Mouse (Mus musculus) left cerebral cortex, postnatal 14 days (tissue): ENCODE results near the gene Ptges3. TPM values are rescaled to one million over a fixed set of nuclear protein-coding genes. Genes with fewer than 3 reads are reported as not detected.
A peak's percentile ranks its signal among the peaks of the same experiment; 100 is the strongest.

Source experiments
- DNase-seq, 2 experiments: peaks; one replicate each; pipeline ENCODE4 v3.0.0; 2021 to 2022; ENCODE audit warnings: low spot score in 2 of 2, mixed read lengths in 1 of 2
- intact Hi-C: fragments of 180-260 bp; cut with DNase I; formaldehyde crosslinking; loops from one replicate; pipeline ENCODE4 v1.15.1; 2025
- long read RNA-seq, 2 experiments: library from polyadenylated mRNA; stranded (forward); transcript quantifications; one replicate each; pipeline ENCODE4 v2.0.0; 2021
- total RNA-seq, 2 experiments: library from RNA; stranded (reverse); gene quantifications; 2 replicates each; pipeline ENCODE4 v1.2.3; 2021

Gene Ptges3
- 100 to 1,000 TPM; 131 to 134 TPM for total RNA-seq
- long read RNA-seq, experiment 1, transcript Ptges3-201 (8 exons, 2,000 nt) = major isoform, 164 of 175 reads
- long read RNA-seq, experiment 1, partial matches to known transcripts = 1 of 175 reads
- long read RNA-seq, experiment 1, other reads (novel, unspliced or antisense) = 10 of 175 reads
- long read RNA-seq, experiment 2, transcript Ptges3-201 (8 exons, 2,000 nt) = major isoform, 121 of 126 reads
- long read RNA-seq, experiment 2, partial matches to known transcripts = 1 of 126 reads
- long read RNA-seq, experiment 2, other reads (novel, unspliced or antisense) = 4 of 126 reads

DNA sequence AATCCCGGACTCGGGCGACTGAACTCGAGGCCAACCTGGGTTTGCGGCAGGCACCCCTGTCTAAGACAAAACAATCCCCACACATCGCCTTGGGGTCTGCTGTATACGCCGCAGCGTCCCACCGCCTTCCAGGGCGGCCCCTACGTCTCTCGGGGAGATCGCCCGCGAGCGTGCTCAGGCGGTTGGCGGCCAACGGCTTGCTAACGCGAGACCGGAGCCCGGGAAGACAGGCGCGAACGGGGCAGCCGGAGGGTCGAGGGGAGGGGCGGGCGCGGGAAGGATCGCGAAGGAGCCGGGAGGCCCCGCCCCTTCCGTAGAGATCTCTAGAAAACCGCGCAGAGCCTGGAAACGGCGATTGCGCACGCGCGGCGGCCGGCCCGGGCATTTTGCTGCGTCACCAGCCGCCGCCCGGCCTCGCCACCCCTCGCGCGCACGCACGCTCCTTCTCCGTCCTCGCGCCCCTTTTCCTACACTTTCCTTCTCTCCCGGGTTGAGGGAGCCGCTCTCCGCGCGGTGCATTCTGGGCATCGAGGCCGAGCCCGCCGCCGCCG is at the start of gene Ptges3:
Gene Ptges3 (plus strand): TSS at position 354 of the 551 bp plus-strand sequence.
- peak; percentile 99 for DNase-seq
- intact Hi-C loops = no loop called here

DNA sequence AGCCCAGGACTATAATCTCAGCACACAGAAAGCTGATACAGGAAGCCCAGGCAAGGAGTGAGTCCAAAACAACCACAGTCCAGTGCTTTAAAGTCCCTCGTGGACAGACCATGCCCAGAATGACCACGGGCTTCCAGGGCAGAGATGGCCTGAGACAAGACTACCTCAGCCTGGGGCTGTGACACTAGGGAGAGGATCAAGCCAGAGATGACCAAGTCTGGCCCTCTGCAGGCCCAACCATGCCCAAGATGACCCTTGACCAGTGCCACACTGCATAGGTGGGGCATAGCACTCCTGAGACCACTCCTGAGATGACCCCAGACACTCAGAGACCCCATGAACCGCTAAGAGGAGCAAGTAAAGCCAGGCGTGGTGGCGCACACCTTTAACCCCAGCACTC is 49.0 kb upstream of the Ptges3 start:
- DNase-seq = no peak
- intact Hi-C loops = loop anchor here (5.0 to 10.0 kb wide), 3 partner anchors 52 to 335 kb away; partner anchors contain the start of gene Zbtb39

DNA sequence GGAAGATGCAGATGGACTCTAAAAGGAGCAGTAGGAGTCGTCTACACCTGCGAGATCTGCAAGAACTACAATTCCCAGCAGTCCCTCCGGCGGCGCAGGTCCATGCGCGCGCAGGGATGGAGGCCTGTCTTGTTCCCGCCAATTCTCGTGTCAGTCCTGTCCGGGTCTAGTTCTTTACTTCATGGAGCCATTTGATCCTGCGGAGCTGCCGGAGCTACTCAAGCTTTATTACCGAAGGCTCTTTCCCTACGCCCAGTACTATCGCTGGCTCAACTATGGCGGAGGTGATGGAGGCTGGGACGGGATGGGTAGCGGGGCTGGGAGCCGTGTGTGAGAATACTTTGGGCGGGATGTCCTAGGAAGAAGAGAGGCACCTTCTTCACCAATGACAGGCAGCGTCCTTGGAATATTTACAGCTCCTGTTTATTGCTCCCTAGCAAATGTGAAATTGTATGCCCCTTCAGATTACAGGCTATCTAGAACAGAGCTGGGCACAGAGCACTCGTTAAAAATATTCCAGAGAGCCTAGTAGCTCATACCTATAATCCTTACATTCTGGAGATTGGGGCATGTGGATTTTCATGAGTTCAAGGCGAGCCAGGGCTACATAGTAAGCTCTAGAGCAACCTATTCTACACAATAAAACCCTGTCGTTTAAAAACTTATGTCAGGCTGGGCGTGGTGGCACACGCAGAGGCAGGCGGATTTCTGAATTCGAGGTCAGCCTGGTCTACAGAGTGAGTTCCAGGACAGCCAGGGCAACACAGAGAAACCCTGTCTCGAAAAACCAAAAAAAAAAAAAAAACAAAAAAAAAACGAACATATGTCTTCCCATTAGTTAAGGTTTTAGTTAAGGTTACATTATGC is 43.5 kb upstream of the Ptges3 start, which contains the start of gene Prim1:
Gene Prim1 (plus strand): TSS at position 101 of the 867 bp plus-strand sequence.
- intact Hi-C loops = no loop called here
- peak; percentile 68 to 80 for DNase-seq

DNA sequence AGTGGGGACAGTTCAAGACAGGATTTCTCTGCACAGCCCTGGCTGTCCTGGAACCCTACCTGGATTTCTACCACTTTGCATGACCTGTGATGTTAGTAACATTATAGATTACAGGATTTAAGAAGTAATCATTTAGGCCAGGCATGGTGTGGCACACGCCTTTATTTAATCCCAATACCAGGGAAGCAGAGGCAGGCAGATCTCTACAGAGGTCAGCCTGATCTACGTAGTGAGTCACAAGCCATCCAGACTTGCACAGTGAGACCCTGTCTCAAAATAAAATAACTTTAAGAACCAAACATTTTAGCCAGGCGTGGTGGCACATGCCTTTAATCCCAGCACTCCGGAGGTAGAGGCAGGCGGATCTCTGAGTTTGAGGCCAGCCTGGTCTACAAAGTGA is 36.6 kb upstream of the Ptges3 start:
- DNase-seq = no peak
- intact Hi-C loops = no loop called here

DNA sequence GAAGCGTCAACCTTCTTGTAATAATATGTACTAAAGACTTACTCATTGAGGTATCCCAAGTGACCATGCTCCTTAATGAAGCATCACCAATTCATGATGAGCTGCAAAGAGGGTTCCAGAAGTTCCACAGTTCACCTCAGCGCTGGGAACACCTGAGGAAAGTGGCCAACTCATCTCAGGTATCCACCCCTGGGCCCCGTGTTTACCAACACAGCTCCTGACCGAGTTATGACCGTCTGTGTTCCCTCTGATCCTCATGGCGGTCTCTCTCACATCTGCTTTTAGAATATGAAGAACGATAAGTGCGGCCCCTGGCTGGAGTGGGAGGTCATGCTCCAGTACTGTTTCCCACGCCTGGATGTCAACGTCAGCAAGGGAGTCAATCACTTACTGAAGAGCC is 35.3 kb upstream of the Ptges3 start:
- intact Hi-C loops = no loop called here
- DNase-seq = no peak

DNA sequence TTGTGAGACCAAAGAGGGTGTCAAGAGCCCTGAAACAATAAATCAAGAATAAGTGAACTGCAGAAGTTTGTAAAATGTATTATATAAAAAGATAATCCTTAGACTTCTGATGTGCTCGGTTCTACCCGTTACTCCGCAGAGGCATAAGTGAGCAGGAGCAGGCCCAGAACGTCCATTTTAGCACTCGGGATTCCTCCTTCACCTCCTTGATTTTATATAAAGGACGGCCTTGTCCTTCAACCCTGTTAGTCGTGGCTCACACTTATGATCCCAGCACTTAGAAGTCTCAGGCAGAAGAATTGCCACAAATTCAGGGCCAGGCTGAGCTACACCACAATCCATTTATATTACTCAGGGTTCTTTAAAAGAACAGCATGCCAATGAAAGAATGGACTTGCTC is 28.8 kb upstream of the Ptges3 start:
- DNase-seq = no peak
- intact Hi-C loops = no loop called here

DNA sequence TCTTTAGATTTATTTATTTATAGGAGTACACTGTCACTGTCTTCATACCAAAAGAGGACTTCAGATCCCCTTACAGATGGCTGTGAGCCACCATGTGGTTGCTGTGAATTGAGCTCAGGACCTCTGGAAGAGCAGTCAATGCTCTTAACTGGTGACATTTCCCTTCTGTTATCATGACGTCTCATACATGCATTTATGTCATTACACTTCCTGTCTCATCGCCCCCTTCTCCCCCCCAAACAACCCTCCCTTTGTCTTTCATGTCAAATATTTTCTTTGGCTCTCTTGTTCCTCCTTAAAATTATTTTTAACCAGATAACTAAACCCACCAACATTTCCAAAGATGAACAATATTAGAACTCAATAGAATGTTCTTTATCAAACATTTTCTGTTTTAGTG is 27.9 kb upstream of the Ptges3 start:
- DNase-seq = no peak
- intact Hi-C loops = no loop called here

DNA sequence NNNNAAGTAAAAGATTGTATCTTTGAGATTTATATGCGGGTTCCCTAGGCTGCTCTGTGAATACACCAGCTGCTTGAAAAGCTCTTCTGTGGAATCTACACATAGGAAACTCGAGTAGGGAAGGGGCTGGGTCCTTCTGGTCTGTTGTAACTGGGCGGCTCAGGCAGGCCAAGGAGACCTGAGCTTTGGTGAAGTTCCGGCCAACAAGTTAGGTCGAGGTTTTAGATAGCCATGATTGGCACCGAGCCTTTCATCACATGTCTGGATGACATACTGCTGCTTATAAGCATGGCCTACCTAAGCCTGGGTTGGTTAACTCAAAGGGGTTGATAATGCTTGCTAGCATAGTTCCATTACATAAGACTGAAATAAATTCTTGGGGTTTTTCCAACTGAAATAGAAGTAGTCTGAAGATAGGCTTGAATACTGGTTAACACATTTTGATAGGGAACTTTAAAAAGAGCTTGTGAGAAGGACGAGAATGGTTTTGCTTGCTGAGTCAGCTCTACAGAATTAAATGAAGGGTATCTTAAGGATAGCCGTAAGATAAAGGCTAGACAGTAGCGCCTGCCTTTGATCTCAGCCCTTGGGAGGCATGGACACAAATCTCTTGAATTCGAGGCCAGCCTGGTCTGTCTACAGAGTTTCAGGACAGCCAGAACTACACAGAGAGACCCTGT is 21.9 kb upstream of the Ptges3 start:
- intact Hi-C loops = no loop called here
- DNase-seq = peak; percentile 33 to 62

DNA sequence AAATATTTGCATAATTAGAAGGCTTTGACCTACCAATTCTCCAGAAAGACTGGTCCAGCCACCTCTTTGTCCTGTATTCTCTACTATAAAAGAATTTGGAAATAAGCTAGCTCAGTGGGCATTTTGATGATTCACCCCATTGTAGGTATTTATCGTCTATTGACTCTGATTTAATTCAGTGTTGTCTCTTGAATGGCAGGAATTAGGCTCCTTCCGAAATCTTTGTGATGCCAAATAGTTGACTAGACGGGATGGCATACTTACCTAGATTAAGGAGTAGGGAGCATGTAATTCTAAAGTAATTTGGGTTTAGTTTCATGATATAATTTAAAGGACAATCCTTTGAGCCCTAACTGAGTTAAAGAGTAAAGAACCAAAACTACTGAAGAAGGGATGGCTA is 20.8 kb upstream of the Ptges3 start:
- DNase-seq = no peak
- intact Hi-C loops = no loop called here

DNA sequence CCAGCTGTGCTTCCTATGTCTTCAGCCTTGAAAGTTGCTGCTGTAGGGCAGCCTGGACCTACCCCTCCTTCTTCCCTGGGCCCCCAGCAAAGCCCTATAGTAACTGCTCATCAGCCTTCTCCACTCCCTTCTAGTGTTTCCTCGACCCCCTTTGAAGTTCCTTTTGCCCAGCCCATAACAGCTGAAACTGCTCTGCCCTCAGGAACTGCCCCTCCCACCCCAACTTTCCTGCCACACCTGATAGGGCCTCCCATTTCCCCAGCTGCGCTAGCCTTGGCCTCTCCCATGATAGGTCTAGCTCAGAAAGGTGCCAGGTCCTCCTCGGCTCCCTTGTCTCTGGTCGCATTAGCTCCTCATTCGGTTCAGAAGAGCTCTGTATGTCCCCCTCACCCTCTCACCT is 19.6 kb upstream of the Ptges3 start:
- no peak for DNase-seq
- intact Hi-C loops = no loop called here

DNA sequence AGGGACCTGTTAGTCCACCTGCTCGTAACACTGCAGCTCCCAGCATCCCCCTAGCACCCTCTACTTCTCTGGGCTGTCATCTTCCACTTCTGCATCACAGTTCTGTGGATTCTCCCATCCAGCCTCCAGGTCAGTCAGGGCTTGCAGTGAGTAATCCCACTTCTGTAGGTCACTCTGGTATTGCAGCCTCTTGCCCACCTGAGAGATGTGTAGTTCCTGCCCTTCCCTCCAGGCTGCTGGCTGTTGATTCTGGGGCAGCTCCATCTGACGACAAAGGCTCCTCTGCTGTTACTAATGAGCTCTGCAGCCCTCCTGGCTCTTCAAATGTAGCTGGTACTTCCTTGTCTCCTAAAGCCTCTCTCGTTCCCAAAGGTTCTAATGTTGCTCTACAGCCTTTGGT is 18.9 kb upstream of the Ptges3 start:
- DNase-seq = no peak
- intact Hi-C loops = no loop called here

DNA sequence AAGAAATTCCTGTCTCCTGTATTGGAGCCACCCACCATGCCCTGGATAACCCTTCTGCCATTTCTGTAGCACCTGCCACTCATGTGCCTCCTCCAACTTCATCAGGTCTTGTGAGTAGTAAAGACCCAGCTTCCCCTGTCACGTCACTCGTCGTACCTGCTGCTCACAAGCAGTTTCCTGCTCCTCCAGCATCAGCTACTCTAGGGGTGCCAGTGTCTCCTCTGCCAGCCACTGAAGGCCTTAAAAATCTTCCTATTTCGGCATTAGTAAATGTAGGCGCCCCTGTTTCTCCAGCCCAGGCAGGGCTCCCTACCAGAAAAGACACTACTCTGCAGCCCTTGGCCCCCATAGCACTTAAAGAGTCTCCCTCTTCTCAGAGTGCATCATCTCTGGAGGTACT is 18.5 kb upstream of the Ptges3 start:
- no peak for DNase-seq
- intact Hi-C loops = no loop called here

DNA sequence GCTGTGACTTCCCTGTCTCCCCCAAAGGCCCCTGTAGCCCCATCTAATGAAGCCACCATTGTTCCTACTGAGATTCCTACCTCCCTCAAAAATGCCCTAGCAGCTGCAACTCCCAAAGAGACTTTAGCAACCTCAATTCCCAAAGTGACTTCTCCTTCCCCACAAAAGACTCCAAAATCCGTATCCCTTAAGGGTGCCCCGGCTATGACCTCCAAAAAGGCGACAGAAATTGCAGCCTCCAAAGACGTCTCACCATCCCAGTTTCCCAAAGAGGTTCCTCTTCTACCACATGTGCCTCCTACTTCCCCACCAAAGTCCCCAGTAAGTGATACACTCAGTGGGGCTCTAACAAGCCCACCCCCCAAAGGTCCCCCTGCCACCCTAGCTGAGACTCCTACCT is 17.1 kb upstream of the Ptges3 start:
- no peak for DNase-seq
- intact Hi-C loops = no loop called here

DNA sequence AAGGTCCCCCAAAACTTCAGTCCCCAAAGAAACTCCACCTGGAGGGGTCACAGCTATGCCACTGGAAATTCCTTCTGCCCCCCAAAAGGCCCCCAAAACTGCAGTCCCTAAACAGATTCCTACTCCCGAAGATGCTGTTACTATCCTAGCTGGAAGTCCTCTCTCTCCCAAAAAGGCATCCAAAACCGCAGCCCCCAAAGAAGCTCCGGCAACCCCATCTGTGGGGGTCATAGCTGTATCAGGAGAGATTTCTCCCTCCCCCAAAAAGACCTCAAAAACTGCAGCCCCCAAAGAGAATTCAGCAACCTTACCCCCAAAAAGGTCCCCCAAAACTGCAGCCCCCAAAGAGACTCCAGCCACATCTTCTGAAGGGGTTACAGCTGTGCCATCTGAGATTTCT is 16.3 kb upstream of the Ptges3 start:
- DNase-seq = no peak
- intact Hi-C loops = no loop called here

DNA sequence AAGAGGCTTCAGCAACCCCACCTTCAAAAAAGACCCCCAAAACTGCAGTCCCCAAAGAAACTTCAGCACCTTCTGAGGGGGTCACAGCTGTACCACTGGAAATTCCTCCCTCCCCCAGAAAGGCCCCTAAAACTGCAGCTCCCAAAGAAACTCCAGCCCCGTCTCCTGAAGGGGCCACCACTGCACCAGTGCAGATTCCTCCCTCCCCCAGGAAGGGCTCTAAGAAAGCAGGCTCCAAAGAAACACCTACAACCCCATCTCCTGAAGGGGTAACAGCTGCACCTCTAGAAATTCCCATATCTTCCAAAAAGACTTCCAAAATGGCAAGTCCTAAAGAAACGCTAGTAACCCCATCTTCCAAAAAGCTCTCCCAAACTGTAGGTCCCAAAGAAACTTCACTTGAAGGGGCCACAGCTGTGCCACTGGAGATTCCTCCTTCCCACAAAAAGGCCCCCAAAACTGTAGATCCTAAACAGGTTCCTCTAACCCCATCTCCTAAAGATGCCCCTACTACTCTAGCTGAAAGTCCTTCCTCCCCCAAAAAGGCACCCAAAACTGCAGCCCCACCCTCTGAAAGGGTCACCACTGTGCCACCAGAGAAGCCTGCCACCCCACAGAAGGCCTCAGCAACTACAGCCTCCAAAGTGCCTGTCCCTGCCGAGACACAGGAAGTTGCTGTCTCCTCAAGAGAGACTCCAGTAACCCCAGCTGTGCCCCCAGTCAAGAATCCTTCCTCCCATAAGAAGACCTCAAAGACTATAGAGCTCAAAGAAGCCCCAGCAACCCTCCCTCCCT is 15.5 kb upstream of the Ptges3 start:
- intact Hi-C loops = no loop called here
- DNase-seq = no peak

DNA sequence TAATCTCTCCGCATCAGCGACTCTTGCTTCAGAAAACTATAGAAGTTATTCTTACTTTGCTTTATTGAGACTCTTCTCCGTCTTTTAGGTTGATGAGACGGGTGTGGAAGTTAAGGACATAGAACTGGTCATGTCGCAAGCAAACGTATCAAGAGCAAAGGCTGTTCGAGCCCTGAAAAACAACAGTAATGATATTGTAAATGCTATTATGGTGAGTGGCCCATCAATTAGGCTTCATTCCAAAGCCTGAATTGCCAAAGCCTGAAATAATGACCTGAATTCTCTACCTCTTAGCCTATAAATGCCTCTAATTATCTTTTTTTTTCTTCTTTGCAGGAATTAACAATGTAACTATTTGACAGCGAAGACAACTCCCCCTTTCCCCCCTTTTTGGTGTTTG is 10.6 kb upstream of the Ptges3 start:
- intact Hi-C loops = no loop called here
- DNase-seq = no peak

DNA sequence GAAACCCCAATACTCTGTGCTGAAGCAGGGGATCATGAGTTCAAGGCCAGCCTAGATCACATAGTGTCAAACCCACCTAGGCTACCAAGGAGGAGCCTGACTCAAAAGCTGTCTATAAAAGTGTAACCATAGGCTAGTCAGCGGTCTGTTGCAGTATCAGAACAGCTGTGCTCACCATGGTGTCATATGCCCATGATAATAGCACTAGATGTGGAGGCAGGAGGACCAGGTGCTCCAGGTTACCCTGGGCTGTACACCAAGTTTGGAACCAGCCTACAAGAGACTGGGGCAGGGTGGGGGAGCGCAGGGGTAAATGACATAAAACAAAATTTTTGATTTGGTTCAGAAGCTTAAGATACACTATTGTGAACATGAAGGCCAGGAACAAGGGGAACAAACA is 9.0 kb upstream of the Ptges3 start:
- intact Hi-C loops = no loop called here
- no peak for DNase-seq

DNA sequence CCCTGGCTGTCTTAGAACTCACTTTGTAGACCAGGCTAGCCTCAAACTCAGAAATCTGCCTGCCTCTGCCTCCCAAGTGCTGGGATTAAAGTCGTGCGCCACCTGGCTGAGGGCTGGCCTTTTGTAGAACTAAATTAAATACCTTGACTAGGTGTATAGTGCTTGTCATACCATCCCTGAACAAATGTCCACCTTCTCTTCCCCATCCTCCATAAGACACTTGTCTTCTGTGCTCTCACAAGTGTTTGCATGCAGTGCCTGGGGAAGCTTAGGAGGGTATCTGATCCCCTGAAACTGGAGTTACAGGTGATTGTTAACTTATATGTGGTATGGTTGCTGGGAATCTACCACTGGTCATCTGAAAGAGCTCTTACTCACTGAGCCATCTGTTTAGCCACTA is 8.4 kb upstream of the Ptges3 start:
- DNase-seq = no peak
- intact Hi-C loops = no loop called here

DNA sequence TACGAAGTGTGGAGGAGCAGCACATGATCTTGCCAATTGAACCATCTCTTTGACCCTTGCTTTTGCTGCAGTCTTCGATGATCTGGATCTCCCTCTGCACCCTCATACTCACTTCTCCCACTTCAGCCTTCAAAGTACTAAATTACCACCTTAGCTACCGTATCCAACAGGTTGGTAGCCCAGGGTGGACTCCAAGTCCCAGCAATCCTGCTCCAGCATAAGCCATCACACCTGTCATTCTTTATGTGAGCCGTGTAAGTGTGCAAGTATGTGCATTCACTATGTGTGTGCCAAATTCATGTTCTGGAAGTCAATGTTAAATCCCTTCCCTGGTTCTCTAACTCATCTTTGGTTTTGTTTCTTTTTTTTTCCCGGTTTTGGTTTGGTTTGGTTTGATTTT is 7.2 kb upstream of the Ptges3 start:
- intact Hi-C loops = no loop called here
- no peak for DNase-seq
